Mouse (Mus musculus): Measurements from ENCODE around the gene Ak5. TPM values are rescaled to one million over a fixed set of nuclear protein-coding genes. Genes with fewer than 3 reads are reported as not detected.

Gene Ak5
- total and polyA plus RNA-seq, 3 experiments: 0.13 to 0.79 (median 0.23) TPM

GRCm38 (mm10) chr3:152561708-152562107 is 106.5 kb downstream of the Ak5 start:
- Histone ChIP-seq H3K79me2 (replicated peaks; ENCODE audit: control insufficient read depth, extremely low read depth, insufficient read depth, poor library complexity, severe bottlenecking) (no peaks in the 10 kb centered on the region), H3K9me3 (replicated peaks; ENCODE audit: low read length) (no peaks in the 10 kb centered on the region), H3K4me3 (replicated peaks in 1 of 3; ENCODE audit: low read depth in 2 of 3, low read length in 2 of 3, poor library complexity in 1 of 3) (no peak overlapping the region), H3K27me3 (replicated peaks) (no peaks in the 10 kb centered on the region), H3K9ac (ENCODE audit: insufficient read depth, low read depth) (no peak overlapping the region), H3K36me3 (replicated peaks in 1 of 2; ENCODE audit: control insufficient read depth in 1 of 2, insufficient read depth in 1 of 2, low read length in 1 of 2) (no peaks in the 10 kb centered on the region), H3K4me1 (ENCODE audit: control insufficient read depth in 1 of 2, insufficient read depth in 2 of 2) (peaks cover 2 to 3% of the 10 kb centered on the region in 2 experiments; a peak in 1 of 4 replicates), H3K4me2 (ENCODE audit: insufficient read depth, low read depth, poor library complexity, severe bottlenecking) (no peak overlapping the region), H3K27ac (ENCODE audit: insufficient read depth, low read depth) (no peak overlapping the region)
- in situ Hi-C loops (cut with MboI; ENCODE audit: low pct_ligation_motif_present, low pct_unique_long_range_greater_than_20kb, low sequenced_read_pairs) (no loop called here), dilution Hi-C loops (cut with MboI; ENCODE audit: extremely low pct_ligation_motif_present, extremely low pct_unique_long_range_greater_than_20kb, low sequenced_read_pairs) (no loop called here)
- TF ChIP-seq MEF2A (IDR thresholded peaks at IDR 0.05; ENCODE audit: borderline replicate concordance, low read depth, low read length): no peak
- no peak for TF ChIP-seq CTCF (conservative IDR thresholded peaks at IDR 0.05 in 1 of 2, IDR thresholded peaks at IDR 0.05 in 1 of 2; ENCODE audit: low read depth in 2 of 2, low read length in 2 of 2)
- no peak for TF ChIP-seq IRF4 (IDR thresholded peaks at IDR 0.05; ENCODE audit: low read depth, low read length)
- TF ChIP-seq UBTF (IDR thresholded peaks at IDR 0.05; ENCODE audit: low read depth, low read length): no peak
- TF ChIP-seq TCF12 (IDR thresholded peaks at IDR 0.05; ENCODE audit: low read depth, low read length): no peak
- no peak for TF ChIP-seq KAT2A (IDR thresholded peaks at IDR 0.05; ENCODE audit: insufficient replicate concordance, low read length)
- no peak for DNase-seq (ENCODE audit: extremely low read depth)

GRCm38 (mm10) chr3:152559295-152559694 is 108.9 kb downstream of the Ak5 start:
- H3K79me2 ChIP-seq (replicated peaks; ENCODE audit: control insufficient read depth, extremely low read depth, insufficient read depth, poor library complexity, severe bottlenecking): no peaks in the 10 kb centered on the region
- H3K9me3 ChIP-seq (replicated peaks; ENCODE audit: low read length): no peaks in the 10 kb centered on the region
- H3K4me2 ChIP-seq (ENCODE audit: insufficient read depth, low read depth, poor library complexity, severe bottlenecking): no peak overlapping the region
- H3K9ac ChIP-seq (ENCODE audit: insufficient read depth, low read depth): no peak overlapping the region
- H3K36me3 ChIP-seq (replicated peaks in 1 of 2; ENCODE audit: control insufficient read depth in 1 of 2, insufficient read depth in 1 of 2, low read length in 1 of 2): no peaks in the 10 kb centered on the region
- dilution Hi-C loops (cut with MboI; ENCODE audit: extremely low pct_ligation_motif_present, extremely low pct_unique_long_range_greater_than_20kb, low sequenced_read_pairs): no loop called here
- no peak for DNase-seq (ENCODE audit: extremely low read depth)
- no peak overlapping the region for H3K4me3 ChIP-seq (replicated peaks in 1 of 3; ENCODE audit: low read depth in 2 of 3, low read length in 2 of 3, poor library complexity in 1 of 3)
- in situ Hi-C loops (cut with MboI; ENCODE audit: low pct_ligation_motif_present, low pct_unique_long_range_greater_than_20kb, low sequenced_read_pairs): no loop called here
- peaks cover 2 to 8% of the 10 kb centered on the region in 2 experiments; a peak in 2 of 4 replicates for H3K4me1 ChIP-seq (ENCODE audit: control insufficient read depth in 1 of 2, insufficient read depth in 2 of 2)
- TF ChIP-seq ZC3H11A (IDR thresholded peaks at IDR 0.05; ENCODE audit: low read depth, low read length) (no peak), MAZ (IDR thresholded peaks at IDR 0.05; ENCODE audit: low read depth, low read length) (no peak), JUN (IDR thresholded peaks at IDR 0.05; ENCODE audit: insufficient read depth, low read depth, low read length) (no peak), IRF4 (IDR thresholded peaks at IDR 0.05; ENCODE audit: low read depth, low read length) (no peak), ZKSCAN1 (IDR thresholded peaks at IDR 0.05; ENCODE audit: borderline replicate concordance, low read depth, low read length) (no peak)
- no peaks in the 10 kb centered on the region for H3K27me3 ChIP-seq (replicated peaks)
- no peak overlapping the region for H3K27ac ChIP-seq (ENCODE audit: insufficient read depth, low read depth)

GRCm38 (mm10) chr3:152558106-152558505 is 110.1 kb downstream of the Ak5 start:
- dilution Hi-C loops (cut with MboI; ENCODE audit: extremely low pct_ligation_motif_present, extremely low pct_unique_long_range_greater_than_20kb, low sequenced_read_pairs) (no loop called here), in situ Hi-C loops (cut with MboI; ENCODE audit: low pct_ligation_motif_present, low pct_unique_long_range_greater_than_20kb, low sequenced_read_pairs) (no loop called here)
- no peak for DNase-seq (ENCODE audit: extremely low read depth)
- no peaks in the 10 kb centered on the region for H3K79me2 ChIP-seq (replicated peaks; ENCODE audit: control insufficient read depth, extremely low read depth, insufficient read depth, poor library complexity, severe bottlenecking)
- H3K27ac ChIP-seq (ENCODE audit: insufficient read depth, low read depth): no peak overlapping the region
- no peaks in the 10 kb centered on the region for H3K9me3 ChIP-seq (replicated peaks; ENCODE audit: low read length)
- no peaks in the 10 kb centered on the region for H3K36me3 ChIP-seq (replicated peaks in 1 of 2; ENCODE audit: control insufficient read depth in 1 of 2, insufficient read depth in 1 of 2, low read length in 1 of 2)
- TF ChIP-seq UBTF (IDR thresholded peaks at IDR 0.05; ENCODE audit: low read depth, low read length) (no peak), POLR2A (IDR thresholded peaks at IDR 0.05; ENCODE audit: low read depth, low read length) (no peak), MAZ (IDR thresholded peaks at IDR 0.05; ENCODE audit: low read depth, low read length) (no peak), POLR2AphosphoS2 (IDR thresholded peaks at IDR 0.05; ENCODE audit: low read depth, low read length) (no peak), EP300 (IDR thresholded peaks at IDR 0.05; ENCODE audit: low read length) (no peak), PAX5 (IDR thresholded peaks at IDR 0.05; ENCODE audit: low read length) (no peak), JUN (IDR thresholded peaks at IDR 0.05; ENCODE audit: insufficient read depth, low read depth, low read length) (no peak), CHD2 (IDR thresholded peaks at IDR 0.05; ENCODE audit: low read length) (no peak), ELF1 (IDR thresholded peaks at IDR 0.05; ENCODE audit: low read depth, low read length) (no peak), TCF12 (IDR thresholded peaks at IDR 0.05; ENCODE audit: low read depth, low read length) (no peak), NRF1 (IDR thresholded peaks at IDR 0.05; ENCODE audit: low read depth, low read length) (no peak), CHD1 (IDR thresholded peaks at IDR 0.05; ENCODE audit: low read depth, low read length) (no peak), RAD21 (IDR thresholded peaks at IDR 0.05; ENCODE audit: low read depth, low read length) (no peak), KAT2A (IDR thresholded peaks at IDR 0.05; ENCODE audit: insufficient replicate concordance, low read length) (no peak), SIN3A (IDR thresholded peaks at IDR 0.05; ENCODE audit: low read length) (no peak), USF2 (conservative IDR thresholded peaks at IDR 0.05; ENCODE audit: low read depth, low read length) (no peak), E2F4 (IDR thresholded peaks at IDR 0.05; ENCODE audit: insufficient replicate concordance, low read depth, low read length) (no peak), HCFC1 (IDR thresholded peaks at IDR 0.05; ENCODE audit: low read depth, low read length) (no peak)
- no peak overlapping the region for H3K9ac ChIP-seq (ENCODE audit: insufficient read depth, low read depth)
- no peak overlapping the region for H3K4me3 ChIP-seq (replicated peaks in 1 of 3; ENCODE audit: low read depth in 2 of 3, low read length in 2 of 3, poor library complexity in 1 of 3)
- peak overlapping the region; percentile 19; the same call in 1 of the 2 replicates for H3K4me2 ChIP-seq (ENCODE audit: insufficient read depth, low read depth, poor library complexity, severe bottlenecking)
- H3K4me1 ChIP-seq (ENCODE audit: control insufficient read depth in 1 of 2, insufficient read depth in 2 of 2): peaks cover 2 to 7% of the 10 kb centered on the region in 2 experiments; a peak in 2 of 4 replicates
- no peaks in the 10 kb centered on the region for H3K27me3 ChIP-seq (replicated peaks)

Data from CH12.LX (cell line).